Mouse (Mus musculus) heart, embryonic 16.5 days (tissue): Measurements from ENCODE around the gene Ccdc172. TPM values are rescaled to one million over a fixed set of nuclear protein-coding genes. Genes with fewer than 3 reads are reported as not detected.

Experiments used
- ATAC-seq: fragments of 200-750 bp; cut with Nextera tagmentation; replicated peaks from 2 replicates; pipeline ENCODE4 v1.8.0; 2017; ENCODE audit warnings: moderate number of reproducible peaks; ENCODE audit not compliant: insufficient read depth, low FRiP score; ENCODE audit errors: extremely low read depth
- H3K27ac ChIP-seq: fragments of 300-500 bp; sonication (generic); 2 replicates; pipeline ENCODE4 v1.5.1; 2014; ENCODE audit warnings: mild to moderate bottlenecking, low read length, control low read depth, moderate library complexity
- H3K27me3 ChIP-seq: fragments of 300-500 bp; sonication (generic); 2 replicates; pipeline ENCODE4 v1.6.1; 2014; ENCODE audit warnings: low read length, mixed read lengths; ENCODE audit not compliant: control insufficient read depth, insufficient read depth
- H3K36me3 ChIP-seq: fragments of 300-500 bp; sonication (generic); 2 replicates; pipeline ENCODE4 v1.6.1; 2014; ENCODE audit not compliant: control insufficient read depth, insufficient read depth
- H3K4me1 ChIP-seq: fragments of 300-500 bp; sonication (generic); 2 replicates; pipeline ENCODE4 v1.6.1; 2014; ENCODE audit warnings: low read length, mixed read lengths; ENCODE audit not compliant: control insufficient read depth, insufficient read depth
- H3K4me2 ChIP-seq: fragments of 300-500 bp; sonication (generic); 2 replicates; pipeline ENCODE4 v1.6.1; 2014; ENCODE audit warnings: low read depth, mild to moderate bottlenecking, control low read depth, low read length
- H3K4me3 ChIP-seq: fragments of 300-500 bp; sonication (generic); 2 replicates; pipeline ENCODE4 v1.5.1; 2014; ENCODE audit warnings: mild to moderate bottlenecking, control low read depth, low read length
- H3K9ac ChIP-seq: fragments of 300-500 bp; sonication (generic); 2 replicates; pipeline ENCODE4 v1.6.1; 2014; ENCODE audit warnings: low read length, control low read depth
- H3K9me3 ChIP-seq: fragments of 300-500 bp; sonication (generic); replicated peaks from 2 replicates; pipeline ENCODE4 v1.6.1; 2016; ENCODE audit warnings: low read length; ENCODE audit not compliant: control insufficient read depth
- WGBS: fragments of 180-500 bp; shearing (Covaris S2); extraction: QIAGEN DNeasy Blood & Tissue Kit; methylation state at CpG from one replicate; pipeline ENCODE4 v1.1.7; 2014; 5-methylcytosine and 5-hydroxymethylcytosine counted together
- polyA plus RNA-seq: library from polyadenylated mRNA; unstranded; fragments of >200 nt; fragmentation: Nextera tagmentation; extraction: Ambion mirVana; gene quantifications from 2 replicates; pipeline ENCODE4 v1.2.1, GENCODE M21; 2015

Gene Ccdc172
- polyA plus RNA-seq, 1 experiment from 2014 or later: not detected

- no peak for ATAC-seq
- Histone ChIP-seq H3K9ac (no peak overlapping the region), H3K27ac (no peak overlapping the region), H3K4me1 (no peaks in the 10 kb centered on the region), H3K9me3 (no peaks in the 10 kb centered on the region), H3K36me3 (no peaks in the 10 kb centered on the region), H3K4me3 (no peak overlapping the region), H3K4me2 (no peak overlapping the region), H3K27me3 (no peaks in the 10 kb centered on the region)
- 58% methylated on average over 2 of the region's 2 CpGs for WGBS
Observed at GRCm38 (mm10) chr19:58586046-58586445, 74.3 kb downstream of the Ccdc172 start.

GRCm38 (mm10) chr19:58590251-58590936 is 78.6 kb downstream of the Ccdc172 start:
- H3K4me2 ChIP-seq: no peak overlapping the region
- H3K27me3 ChIP-seq: no peaks in the 10 kb centered on the region
- no peak overlapping the region for H3K9ac ChIP-seq
- no peaks in the 10 kb centered on the region for H3K36me3 ChIP-seq
- no peak for ATAC-seq
- H3K9me3 ChIP-seq: peaks cover 9% of the 10 kb centered on the region
- H3K4me1 ChIP-seq: no peaks in the 10 kb centered on the region
- H3K27ac ChIP-seq: no peak overlapping the region
- WGBS: 58% methylated on average over 6 of the region's 6 CpGs
- no peak overlapping the region for H3K4me3 ChIP-seq

- ATAC-seq: no peak
- Histone ChIP-seq H3K4me2 (no peak overlapping the region), H3K4me3 (no peak overlapping the region)
Observed at GRCm38 (mm10) chr19:58600381-58600780, 88.6 kb downstream of the Ccdc172 start.

More at GRCm38 (mm10) chr19:58600381-58600780, 88.6 kb downstream of the Ccdc172 start:
- no peak overlapping the region for H3K27ac ChIP-seq
- no peaks in the 10 kb centered on the region for H3K36me3 ChIP-seq
- H3K9ac ChIP-seq: no peak overlapping the region
- 82% methylated on average over 5 of the region's 5 CpGs for WGBS
- H3K27me3 ChIP-seq: no peaks in the 10 kb centered on the region
- H3K4me1 ChIP-seq: no peaks in the 10 kb centered on the region
- peaks cover 14% of the 10 kb centered on the region for H3K9me3 ChIP-seq

Other genes with a start within 250 kb of the Ccdc172 start
- 6.6 and 13.1 TPM in 2 replicates for gene Gfra1, start 56.1 kb upstream of the Ccdc172 start, polyA plus RNA-seq
- not detected in 2 replicates for gene Pnlip, start 140.5 kb downstream of the Ccdc172 start, polyA plus RNA-seq
- 0.92 and 3.9 TPM in 2 replicates for gene Pnliprp1, start 216.9 kb downstream of the Ccdc172 start, polyA plus RNA-seq
- 0.12 and 0.15 TPM in 2 replicates for gene Pnliprp2, start 247.7 kb downstream of the Ccdc172 start, polyA plus RNA-seq